Mouse (Mus musculus) kidney, postnatal 0 days (tissue): ENCODE measurements at regions not wholly inside any gene's neighbourhood (a gene's known extent, or its start where the extent isn't known, plus 50 kb on each side); places are given as distances from the start of the nearest gene placed in this dataset.

Experiments used
- ATAC-seq: fragments of 200-750 bp; cut with Nextera tagmentation; replicated peaks from 2 replicates; pipeline ENCODE4 v1.8.0; 2017; ENCODE audit warnings: low read depth, moderate number of reproducible peaks, moderate TSS enrichment, moderate library complexity; ENCODE audit not compliant: low FRiP score
- DNase-seq: peaks from one replicate; pipeline ENCODE4 v3.0.0-alpha.2; 2016; ENCODE audit warnings: low spot score
- H3K27ac ChIP-seq: fragments of 300-500 bp; sonication (generic); 2 replicates; pipeline ENCODE4 v1.5.1; 2014; ENCODE audit warnings: mild to moderate bottlenecking
- H3K27me3 ChIP-seq: fragments of 300-500 bp; sonication (generic); 2 replicates; pipeline ENCODE4 v1.6.1; 2014; ENCODE audit warnings: low read length, mixed read lengths; ENCODE audit not compliant: insufficient read depth
- H3K36me3 ChIP-seq: fragments of 300-500 bp; sonication (generic); 2 replicates; pipeline ENCODE4 v1.6.1; 2014; ENCODE audit warnings: low read length, mixed read lengths; ENCODE audit not compliant: insufficient read depth
- H3K4me1 ChIP-seq: fragments of 300-500 bp; sonication (generic); replicated peaks from 2 replicates; pipeline ENCODE4 v1.6.1; 2014; ENCODE audit warnings: antibody characterized with exemption, low read length, mixed read lengths; ENCODE audit not compliant: insufficient read depth
- H3K4me2 ChIP-seq: fragments of 300-500 bp; sonication (generic); 2 replicates; pipeline ENCODE4 v1.6.1; 2014; ENCODE audit warnings: mild to moderate bottlenecking, low read length, moderate library complexity, mixed read lengths
- H3K4me3 ChIP-seq: fragments of 300-500 bp; sonication (generic); replicated peaks from 2 replicates; pipeline ENCODE4 v1.5.1; 2014; ENCODE audit warnings: low read depth, low read length
- H3K9ac ChIP-seq: fragments of 300-500 bp; sonication (generic); 2 replicates; pipeline ENCODE4 v1.6.1; 2014; ENCODE audit warnings: low read depth, low read length
- H3K9me3 ChIP-seq: fragments of 300-500 bp; sonication (generic); replicated peaks from 2 replicates; pipeline ENCODE4 v1.6.1; 2016; ENCODE audit warnings: low read length, inconsistent platforms, mixed read lengths
- CTCF ChIP-seq: IDR thresholded peaks from 2 replicates; pipeline ENCODE4 v1.5.1; 2016; ENCODE audit warnings: antibody characterized with exemption, low read depth, mild to moderate bottlenecking, moderate library complexity
- WGBS: fragments of 180-500 bp; shearing (Covaris S2); extraction: QIAGEN DNeasy Blood & Tissue Kit; methylation state at CpG from one replicate; pipeline ENCODE4 v1.1.7; 2014; 5-methylcytosine and 5-hydroxymethylcytosine counted together

DNA sequence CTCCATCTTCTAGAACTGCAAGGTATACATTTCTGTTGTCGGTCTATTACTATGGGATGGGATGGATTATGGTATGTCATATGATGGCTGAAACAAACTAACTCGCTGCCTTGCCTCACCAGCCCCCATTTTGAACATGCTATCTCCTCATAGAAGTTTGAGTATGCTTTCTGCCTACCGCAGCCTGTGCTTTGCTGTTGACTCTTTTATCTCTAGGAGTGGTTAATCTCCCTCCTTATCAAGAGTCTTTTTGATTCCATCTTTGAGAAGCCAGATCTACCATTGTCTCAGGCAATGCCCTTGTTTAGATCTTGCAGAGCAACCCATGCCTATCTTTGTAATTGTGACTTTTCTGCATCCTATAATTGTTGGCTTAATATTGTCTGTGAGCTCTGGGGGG lies 367.0 kb downstream of the Cog6 start:
- DNase-seq = no peak
- 94% methylated on average over 3 of the region's 3 CpGs for WGBS
- no peak overlapping the region for H3K27ac ChIP-seq
- H3K9me3 ChIP-seq = no peaks in the 10 kb centered on the region
- H3K4me1 ChIP-seq = no peaks in the 10 kb centered on the region
- H3K9ac ChIP-seq = no peak overlapping the region
- no peak for ATAC-seq
- H3K36me3 ChIP-seq = no peaks in the 10 kb centered on the region
- no peak overlapping the region for H3K4me2 ChIP-seq
- H3K4me3 ChIP-seq = no peak overlapping the region
- no peaks in the 10 kb centered on the region for H3K27me3 ChIP-seq
- no peak for TF ChIP-seq CTCF

GRCm38 (mm10) chr3:52648836-52649500 lies 368.1 kb downstream of the Cog6 start:
- Histone ChIP-seq H3K27me3 (no peaks in the 10 kb centered on the region), H3K9me3 (no peaks in the 10 kb centered on the region), H3K4me2 (no peak overlapping the region), H3K9ac (no peak overlapping the region), H3K36me3 (no peaks in the 10 kb centered on the region), H3K27ac (no peak overlapping the region), H3K4me1 (no peaks in the 10 kb centered on the region), H3K4me3 (no peak overlapping the region)
- no peak for TF ChIP-seq CTCF
- no peak for ATAC-seq
- DNase-seq = no peak
- WGBS = 66% methylated on average over 4 of the region's 4 CpGs

DNA sequence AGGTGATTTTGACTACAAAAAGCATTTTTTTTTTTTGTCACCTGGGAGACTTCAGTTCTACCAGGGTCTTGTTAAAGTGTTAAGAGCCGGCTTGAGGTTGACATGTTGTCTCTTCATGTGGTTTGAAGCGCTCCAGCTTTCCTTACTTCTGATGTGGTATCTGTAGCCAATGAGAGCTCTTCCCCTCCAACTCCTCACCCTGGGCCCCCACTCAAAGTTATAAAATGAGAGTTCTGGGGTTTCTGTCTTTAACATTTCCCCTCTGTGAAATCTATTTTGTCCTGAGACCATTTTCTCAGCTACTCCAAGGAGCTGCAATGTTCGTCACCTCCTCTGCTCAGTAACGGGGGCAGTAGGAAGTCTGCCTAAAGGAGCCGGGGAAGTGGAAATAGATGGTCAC lies 369.1 kb downstream of the Cog6 start:
- no peaks in the 10 kb centered on the region for H3K36me3 ChIP-seq
- TF ChIP-seq CTCF = no peak
- 89% methylated on average over 5 of the region's 5 CpGs for whole genome bisulfite sequencing
- no peak for ATAC-seq
- no peak overlapping the region for H3K4me3 ChIP-seq
- DNase-seq = no peak
- no peaks in the 10 kb centered on the region for H3K9me3 ChIP-seq
- no peaks in the 10 kb centered on the region for H3K4me1 ChIP-seq
- no peak overlapping the region for H3K9ac ChIP-seq
- no peak overlapping the region for H3K4me2 ChIP-seq
- no peak overlapping the region for H3K27ac ChIP-seq
- H3K27me3 ChIP-seq = no peaks in the 10 kb centered on the region

- no peaks in the 10 kb centered on the region for H3K9me3 ChIP-seq
- no peak overlapping the region for H3K9ac ChIP-seq
- no peak overlapping the region for H3K4me3 ChIP-seq
- ATAC-seq (no peak), DNase-seq (no peak)
- no peaks in the 10 kb centered on the region for H3K27me3 ChIP-seq
- no peak for TF ChIP-seq CTCF
- H3K27ac ChIP-seq = no peak overlapping the region
- WGBS = 73% methylated on average over 10 of the region's 10 CpGs
- H3K36me3 ChIP-seq = no peaks in the 10 kb centered on the region
- H3K4me1 ChIP-seq = no peaks in the 10 kb centered on the region
- no peak overlapping the region for H3K4me2 ChIP-seq
Measured at GRCm38 (mm10) chr3:52647161-52647692, 369.8 kb downstream of the Cog6 start.

GRCm38 (mm10) chr3:52645156-52645555 lies 371.9 kb downstream of the Cog6 start:
- no peak overlapping the region for H3K4me2 ChIP-seq
- H3K36me3 ChIP-seq = no peaks in the 10 kb centered on the region
- no peak for TF ChIP-seq CTCF
- H3K9me3 ChIP-seq = no peaks in the 10 kb centered on the region
- no peaks in the 10 kb centered on the region for H3K4me1 ChIP-seq
- H3K4me3 ChIP-seq = no peak overlapping the region
- no peak overlapping the region for H3K9ac ChIP-seq
- DNase-seq (no peak), ATAC-seq (no peak)
- no peaks in the 10 kb centered on the region for H3K27me3 ChIP-seq
- no peak overlapping the region for H3K27ac ChIP-seq
- 35% methylated on average over 12 of the region's 12 CpGs for WGBS

DNA sequence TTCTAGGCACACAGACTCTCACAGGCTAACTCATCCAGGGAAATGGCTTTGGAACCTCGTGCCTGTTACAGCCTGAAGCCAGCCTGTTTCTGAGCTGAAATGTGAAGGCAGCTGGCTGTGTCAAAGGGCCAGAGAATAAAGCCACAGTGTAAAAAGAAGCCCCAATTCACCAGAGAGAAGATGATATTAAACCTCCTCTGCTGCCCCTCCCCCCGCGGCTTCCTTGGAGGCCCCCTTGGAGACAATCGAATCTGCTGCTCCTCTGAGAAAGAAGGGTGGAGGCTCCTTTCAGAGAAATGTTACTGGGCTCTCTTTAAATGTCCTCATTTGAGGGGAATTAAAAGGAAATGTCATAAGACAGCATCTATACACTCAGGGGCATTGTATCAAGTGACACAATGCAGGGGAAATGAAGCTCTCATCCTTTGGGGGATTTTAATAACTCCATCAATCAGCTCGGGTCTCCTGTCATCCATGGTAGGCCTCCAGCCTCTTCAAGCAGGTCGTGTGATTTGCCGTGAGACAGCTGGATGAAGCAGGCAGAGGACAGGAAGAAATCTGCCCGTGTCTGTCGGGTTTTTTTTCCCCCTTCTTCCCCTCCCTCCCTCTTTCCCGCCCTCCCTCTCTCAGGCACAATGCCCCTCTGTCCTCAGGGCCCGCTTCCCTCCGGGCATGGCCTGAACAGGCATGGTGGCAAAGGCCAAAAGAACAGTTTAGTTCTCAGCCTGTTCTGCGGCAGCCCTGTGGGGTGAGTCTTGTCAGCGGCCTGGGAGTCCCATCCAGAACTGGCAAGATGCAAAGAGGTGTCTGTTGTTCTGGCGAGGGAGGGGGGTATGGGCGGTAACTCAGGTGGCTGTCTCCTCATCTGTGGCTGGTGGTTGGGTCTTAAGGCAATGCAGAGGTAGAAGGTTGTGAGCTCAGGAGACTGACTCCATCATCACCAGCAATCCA lies 372.6 kb downstream of the Cog6 start:
- Histone ChIP-seq H3K36me3 (no peaks in the 10 kb centered on the region), H3K4me3 (no peak overlapping the region), H3K27ac (no peak overlapping the region), H3K9ac (no peak overlapping the region), H3K4me1 (no peaks in the 10 kb centered on the region), H3K27me3 (no peaks in the 10 kb centered on the region), H3K4me2 (no peak overlapping the region), H3K9me3 (no peaks in the 10 kb centered on the region)
- 24% methylated on average over 16 of the region's 16 CpGs for WGBS
- ATAC-seq = no peak
- DNase-seq = no peak
- TF ChIP-seq CTCF = no peak
